Mouse (Mus musculus) c-Kit-positive CD71-negative TER-119-negative erythroid progenitor cells, embryonic 14.5 days (primary cell): ENCODE measurements around the gene Mobp.

Source experiments
- DNase-seq: peaks from one replicate; pipeline ENCODE4 v3.0.0-alpha.2; 2013; ENCODE audit warnings: low read depth

Gene Mobp

DNA sequence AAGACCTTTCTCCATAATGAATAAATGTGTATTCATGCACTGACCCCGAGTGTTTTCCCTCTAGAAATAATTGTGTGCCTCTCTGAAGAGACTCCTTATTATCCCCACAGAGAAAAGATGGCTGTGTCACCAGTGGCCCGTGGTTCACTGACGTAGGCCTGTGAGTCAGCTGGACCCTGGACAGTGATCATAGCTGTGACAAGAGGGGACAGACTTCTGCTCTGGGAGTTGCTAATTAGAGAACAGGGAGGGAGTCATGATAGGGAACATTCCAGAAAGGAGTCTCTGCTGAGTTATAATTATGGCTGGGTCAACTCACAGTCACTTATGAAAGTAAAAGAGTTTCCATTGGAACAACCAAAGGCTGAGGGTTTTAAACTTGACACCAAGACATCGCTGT is 61.4 kb downstream of the Mobp start:
- DNase-seq: no peak

DNA sequence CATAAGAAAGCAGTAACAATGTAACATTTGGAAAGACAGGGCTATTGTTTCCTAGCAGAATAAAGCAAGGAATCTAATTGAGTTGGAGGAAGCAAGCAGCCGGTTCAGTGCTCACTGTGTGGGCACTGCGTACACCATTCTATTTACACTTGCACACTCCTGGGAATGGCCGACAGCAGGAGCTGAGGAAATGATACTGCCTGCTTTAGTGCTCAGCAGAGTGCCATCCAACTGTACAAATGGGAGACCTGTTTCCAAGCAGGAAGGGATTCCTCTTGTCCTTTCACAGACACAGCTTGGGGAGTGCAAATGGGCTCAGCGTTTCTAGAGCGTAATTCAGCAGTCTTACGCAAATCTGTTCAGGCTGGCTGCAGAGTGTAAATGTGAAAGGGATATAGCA is 63.4 kb downstream of the Mobp start:
- DNase-seq: no peak

DNA sequence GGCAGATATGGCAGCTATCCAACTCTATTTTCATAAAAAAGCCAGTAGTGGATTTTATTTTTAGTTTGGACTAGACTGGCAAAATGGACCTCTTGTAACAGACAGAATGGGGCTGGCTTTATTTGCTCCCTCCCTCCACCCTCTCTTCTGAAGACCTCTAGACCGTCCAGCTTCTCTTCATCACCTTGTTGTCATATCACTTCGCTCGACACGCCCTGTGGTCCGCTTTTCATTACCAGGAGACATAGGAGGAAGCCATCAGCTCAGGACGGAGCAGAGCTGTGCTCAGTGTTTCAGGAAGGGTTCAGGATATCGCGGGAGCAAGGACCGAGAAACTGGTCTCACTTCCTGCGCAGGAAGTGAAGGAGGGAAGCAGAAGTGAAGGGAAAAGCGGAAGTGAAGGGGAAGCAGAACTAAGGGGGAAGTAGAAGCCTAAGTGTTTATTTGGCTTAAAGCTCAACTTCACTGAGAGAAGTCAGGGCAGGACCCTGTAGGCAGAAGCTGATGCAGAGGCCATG is 65.5 kb downstream of the Mobp start:
- DNase-seq: no peak

DNA sequence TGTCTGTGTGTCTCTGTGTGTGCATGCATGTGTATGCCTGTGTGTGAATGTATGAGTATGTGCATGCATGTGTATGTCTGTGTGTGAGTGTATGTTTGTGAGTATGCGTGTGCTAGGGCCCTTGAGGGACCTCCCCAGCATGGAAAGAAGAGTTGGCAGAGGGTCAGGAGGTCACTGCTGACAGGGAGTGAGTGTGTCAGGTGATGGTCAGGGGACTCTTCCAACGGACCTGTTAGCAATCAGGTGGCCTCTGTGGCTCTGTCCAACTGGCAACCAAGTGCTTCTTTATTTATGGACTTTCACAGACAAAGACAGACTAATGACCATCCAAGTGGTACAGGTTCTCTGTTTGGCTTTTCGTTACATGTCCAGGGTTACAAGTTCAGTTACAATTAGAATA is 69.9 kb downstream of the Mobp start:
- DNase-seq: no peak
